Mouse (Mus musculus): ENCODE data around the gene Plekhg2.

The Plekhg2 gene

GRCm38 (mm10) chr7:28383606-28384005 is 11.2 kb upstream of the Plekhg2 start:
- DNase-seq (ENCODE audit: low spot score in 2 of 2): no peak

DNA sequence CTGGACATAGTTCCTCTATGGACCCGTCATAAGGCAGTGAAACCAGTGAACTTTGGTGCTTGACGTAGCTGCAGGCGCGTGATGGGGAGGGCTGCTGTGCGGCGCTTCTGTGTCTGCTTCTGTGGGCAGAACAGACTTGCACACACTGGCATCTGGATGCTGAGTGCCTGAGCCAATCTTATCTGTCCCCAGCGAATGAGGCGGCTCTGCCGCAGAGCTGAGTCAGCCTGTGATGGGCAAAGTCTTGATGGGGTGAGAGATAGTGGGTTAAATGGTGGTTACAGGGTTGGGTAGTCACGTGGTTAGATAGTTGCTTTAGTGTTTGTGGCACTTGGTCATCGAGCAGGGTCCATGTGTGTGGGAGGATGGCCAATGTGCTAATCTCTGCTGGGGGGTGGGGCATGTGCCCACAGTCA is 10.6 kb upstream of the Plekhg2 start:
- no peak for DNase-seq (ENCODE audit: low spot score in 2 of 2)

DNA sequence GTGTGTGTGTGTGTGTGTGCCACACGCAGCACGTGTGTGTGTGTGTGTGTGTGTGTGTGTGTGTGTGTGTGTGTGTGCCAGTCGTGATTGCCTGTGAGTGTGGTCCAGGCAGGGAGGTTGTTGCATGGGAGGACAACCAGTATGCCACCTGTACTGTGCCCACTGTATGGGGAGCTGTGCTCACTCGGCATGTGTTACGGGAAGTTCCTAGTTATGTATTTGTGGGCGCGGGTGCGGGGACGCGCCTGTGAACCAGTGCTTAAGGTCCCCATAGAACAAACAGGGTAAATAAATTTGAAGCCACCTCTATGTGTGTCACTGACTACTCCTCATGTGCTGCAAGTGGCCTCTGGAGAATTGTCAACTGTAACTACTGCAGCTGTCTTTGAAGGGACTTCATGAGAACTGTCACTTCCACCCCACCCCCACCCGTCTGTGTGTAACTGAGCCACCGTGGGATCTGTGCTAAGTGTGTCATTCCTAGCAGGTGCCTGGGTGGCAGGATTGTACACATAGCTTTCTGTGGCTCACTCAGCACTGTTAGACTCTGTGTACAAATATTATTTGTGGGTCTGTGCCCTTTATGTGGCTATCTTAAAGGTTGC is 10.1 kb upstream of the Plekhg2 start:
- DNase-seq (ENCODE audit: low spot score in 2 of 2): no peak

DNA sequence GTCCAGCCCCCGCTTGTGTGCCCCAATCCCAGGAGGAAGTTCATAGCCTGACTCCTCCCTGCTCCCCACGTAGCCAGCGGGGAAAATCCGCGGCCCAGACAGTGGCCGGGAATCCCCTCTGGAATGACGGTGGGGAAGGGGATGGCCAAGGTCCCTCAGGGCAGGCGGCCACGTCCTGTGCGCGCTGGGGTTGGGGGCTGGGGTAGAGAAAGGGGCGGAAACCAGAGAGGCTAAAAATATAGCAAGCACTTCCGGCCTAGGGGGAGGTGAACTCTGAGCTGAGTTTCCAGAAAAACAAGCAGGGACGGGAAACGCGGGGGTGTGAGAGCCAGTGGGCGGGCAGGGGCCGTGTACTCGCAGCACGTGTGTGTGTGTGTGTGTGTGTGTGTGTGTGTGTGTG is 9.5 kb upstream of the Plekhg2 start:
- peak; percentile 83 to 87 for DNase-seq (ENCODE audit: low spot score in 2 of 2)

DNA sequence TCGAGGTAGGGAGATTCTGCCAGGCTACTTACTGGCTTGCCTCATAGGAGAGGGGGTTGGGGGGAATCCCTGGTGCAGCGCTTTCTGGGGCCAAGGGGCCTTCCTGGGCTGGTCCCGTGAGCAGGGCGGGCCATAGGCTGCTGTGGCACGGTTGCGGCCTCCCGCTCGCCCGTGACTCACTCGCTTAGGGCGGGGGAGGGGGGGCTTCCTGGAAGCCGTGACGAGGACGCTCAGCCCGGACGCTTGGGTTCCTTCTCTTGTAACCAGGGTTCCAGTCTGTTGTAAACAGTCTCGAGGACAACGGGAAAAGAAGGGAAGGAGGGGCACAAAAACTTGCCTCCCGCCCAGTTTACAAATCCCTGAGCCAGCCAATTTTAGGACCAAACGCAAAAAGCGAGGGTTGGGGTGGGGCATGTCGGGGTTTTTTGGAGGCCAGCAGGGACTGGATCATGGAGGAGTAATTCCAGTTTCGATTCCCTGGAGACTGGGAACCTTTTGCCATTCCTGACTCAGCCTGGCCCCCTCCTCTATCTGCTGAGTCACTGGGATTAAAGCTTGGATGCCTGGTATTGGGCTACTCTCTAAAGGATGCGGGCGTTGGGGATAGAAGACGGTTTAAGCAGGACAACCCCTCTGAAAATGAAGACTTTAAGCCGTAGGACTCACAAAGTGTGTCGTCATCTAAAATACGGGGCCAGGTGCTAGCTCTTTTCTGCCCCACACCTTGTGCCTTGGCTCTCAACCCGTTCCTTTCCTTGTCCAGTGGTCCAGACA is 8.8 kb upstream of the Plekhg2 start:
- peak; percentile 79 to 80 for DNase-seq (ENCODE audit: low spot score in 2 of 2)

DNA sequence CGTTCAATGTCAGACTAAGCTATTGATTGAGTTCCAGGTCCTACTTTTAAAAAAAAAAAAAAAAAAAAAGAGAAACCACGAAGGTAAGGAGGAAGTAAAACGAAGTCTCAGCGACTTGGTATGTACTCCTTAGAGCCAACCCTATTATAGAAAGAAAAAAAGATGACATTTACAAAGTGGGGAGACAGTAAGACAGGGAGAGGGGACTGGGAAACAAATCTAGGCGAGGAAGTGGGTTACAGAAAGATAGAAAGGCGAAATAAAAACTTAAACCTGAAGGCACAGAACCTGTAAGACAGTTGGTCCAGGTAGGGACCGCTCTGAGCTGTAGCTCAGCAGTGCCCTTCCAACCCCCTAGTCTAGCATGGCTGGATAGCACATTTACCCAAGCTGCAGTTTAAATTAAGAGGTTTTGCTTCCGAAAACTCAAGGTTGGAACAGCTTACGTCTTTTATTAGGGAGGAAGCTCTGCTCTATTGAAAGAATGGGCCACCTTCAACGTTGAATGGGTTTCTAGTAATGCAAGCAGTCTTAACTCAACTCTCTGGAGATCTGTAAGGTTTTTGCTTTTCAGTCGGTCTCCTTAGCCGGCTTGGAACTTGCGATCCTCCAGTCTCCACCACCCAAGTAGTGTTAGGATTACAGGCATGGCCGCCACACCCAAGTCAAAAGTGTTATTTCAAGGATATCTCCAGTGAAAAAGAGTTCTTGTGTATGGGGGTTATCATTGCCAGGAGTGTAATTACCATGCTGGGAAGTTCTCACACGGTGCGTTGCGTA is 8.0 kb upstream of the Plekhg2 start, which contains the start of gene Zfp36:
TSS of gene Zfp36 (minus strand) at position 17 of the 780 bp plus-strand sequence.
- DNase-seq (ENCODE audit: low spot score in 2 of 2): no peak

DNA sequence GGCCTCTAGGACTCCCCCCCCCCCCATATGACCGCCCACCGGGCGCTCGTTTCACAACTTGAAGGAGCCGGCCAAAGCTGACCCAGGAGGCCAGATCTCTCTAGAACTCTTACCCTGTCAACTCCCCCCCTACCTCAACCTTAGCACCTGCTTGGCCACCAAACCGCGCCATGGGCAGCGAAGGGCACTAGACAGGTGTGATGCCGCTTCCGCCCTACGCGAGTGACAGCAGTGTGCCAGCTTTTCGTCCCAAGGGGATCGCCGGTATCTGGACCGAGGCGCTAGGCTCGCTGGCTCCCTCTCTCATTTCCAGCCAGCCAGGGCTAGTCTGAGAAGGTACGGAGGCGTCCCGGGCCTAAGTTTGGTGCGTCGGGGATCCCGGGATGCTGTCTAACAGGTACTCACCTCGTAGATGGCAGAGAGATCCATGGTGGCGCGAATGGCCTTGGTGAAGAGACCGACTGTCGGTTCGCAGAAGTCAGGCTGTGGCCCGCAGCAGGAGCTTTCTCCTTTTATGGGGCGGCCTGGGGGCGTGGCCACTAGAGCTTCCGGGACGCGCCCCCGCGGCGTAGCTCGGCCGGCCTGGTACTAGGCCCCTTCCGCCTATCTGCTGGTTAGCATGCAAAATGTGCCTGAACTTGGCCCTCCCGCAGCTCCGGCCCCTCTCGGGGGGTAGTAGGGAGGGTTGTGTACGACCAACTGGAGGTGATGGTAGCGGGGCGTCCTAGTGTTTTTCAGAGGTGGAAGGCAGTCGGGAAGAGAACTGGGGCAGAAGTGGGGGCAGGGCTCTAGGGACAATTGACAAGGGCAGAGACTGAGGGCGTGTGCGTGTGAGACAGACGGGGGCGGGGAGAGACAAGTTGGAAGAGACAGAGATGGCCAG is 6.6 kb upstream of the Plekhg2 start:
- peak; percentile 93 to 97 for DNase-seq (ENCODE audit: low spot score in 2 of 2)

DNA sequence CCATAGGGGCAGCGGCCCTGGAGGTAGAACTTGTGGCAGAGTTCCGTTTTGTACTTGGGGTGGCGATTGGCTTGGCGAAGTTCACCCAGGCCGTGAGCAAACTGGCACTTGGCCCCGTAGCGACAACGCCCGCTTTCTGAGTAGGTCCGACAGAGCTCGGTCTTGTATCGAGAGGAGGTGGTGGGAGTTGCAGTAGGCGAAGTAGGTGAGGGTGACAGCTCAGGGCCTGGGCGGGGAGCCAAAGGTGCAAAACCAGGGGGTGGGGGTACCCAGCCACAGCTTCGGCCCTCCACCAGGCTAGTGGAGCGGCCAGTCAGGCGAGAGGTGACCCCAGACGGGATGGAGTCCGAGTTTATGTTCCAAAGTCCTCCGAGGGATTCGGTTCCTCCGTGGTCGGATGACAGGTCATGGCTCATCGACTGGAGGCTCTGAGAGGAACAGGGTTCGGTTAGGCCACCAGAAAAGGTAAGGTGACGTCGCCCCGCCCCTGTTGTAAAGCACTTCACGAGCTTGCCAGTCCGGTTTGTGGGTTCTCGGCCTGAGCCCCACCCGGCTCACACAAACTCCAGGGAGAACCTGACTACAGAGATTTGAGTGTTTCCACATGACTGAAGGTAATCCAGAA is 5.8 kb upstream of the Plekhg2 start:
- DNase-seq (ENCODE audit: low spot score in 2 of 2): peak in 1 of 2 experiments; percentile 64

DNA sequence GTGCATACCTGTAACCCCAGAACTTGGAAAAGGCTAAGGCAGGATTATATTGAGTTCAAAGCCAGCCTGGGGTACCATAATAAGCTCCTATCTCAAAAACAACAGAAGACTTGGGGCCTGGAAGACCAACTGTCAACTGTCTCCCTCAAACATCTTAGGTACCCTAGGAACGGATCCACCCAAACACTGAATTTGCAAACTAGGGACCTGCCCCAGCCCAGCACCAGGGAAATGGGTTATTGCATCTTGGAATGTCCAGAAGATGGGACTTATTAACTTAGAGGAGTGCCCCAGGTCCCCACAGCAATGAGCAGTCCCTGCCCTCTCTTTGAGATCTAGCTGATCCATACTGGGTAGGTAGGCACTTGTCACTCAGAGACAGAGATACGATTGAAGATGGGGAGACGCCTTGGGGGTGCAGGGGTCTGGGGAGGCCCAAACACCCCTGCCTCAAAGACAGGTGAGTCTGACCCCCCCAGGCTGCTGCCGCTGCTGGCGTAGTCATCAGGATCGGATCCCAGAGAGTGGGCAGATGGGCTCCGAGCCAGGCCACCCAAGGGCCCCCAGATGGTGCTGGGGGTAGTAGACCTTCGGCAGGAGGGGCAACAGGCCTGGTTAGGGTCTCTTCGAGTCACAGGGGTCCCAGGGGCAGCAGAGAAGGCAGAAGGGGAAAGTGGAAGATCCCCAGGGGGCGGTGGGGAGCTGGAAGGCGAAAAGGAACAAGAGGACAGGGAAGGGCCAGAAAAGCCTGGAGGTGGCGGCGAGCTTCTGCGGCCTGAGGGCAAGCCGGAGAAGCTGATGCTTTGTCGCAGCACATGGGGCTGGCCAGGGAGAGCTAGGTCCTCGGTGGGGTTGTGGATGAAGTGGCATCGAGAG is 5.0 kb upstream of the Plekhg2 start:
- no peak for DNase-seq (ENCODE audit: low spot score in 2 of 2)

GRCm38 (mm10) chr7:28376011-28376771 is 3.8 kb upstream of the Plekhg2 start:
- DNase-seq (ENCODE audit: low spot score in 2 of 2): peak; percentile 72 to 76

DNA sequence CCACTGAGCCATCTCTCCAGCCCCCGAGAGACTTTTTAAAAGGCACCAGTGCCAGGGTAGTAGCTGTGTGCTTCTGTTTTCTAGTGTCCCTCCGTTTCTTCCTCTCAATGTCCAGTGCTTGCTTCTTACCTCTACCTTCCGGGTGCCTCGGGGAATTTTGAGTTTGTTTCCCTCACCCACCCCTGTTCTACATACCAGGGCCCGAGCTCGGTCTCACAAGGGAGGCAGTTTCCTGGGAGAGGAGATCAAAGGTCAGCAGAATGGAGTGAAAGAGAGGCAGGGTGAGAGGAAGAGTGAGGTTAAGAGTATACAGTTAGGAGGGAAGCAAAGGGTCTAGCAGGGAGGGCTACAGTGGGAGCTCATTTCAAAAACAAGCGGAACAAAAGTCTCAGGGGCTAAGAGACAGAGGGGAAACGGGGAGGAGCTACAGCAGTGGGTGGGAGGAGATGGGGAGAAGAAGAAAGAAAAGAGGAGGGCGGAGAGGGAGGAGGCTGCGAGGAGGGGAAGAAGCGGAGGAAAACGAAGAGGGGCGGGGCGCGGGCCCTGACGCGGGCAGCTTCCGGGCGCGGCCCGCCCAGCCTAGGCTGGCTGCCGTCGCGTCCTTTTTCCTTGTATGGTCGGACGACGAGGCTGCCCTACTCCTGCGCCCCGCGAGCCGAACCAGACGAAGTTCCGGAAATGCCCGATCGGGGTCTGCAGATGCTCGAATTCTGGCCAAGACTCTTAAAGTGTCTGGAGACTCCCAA is 3.0 kb upstream of the Plekhg2 start:
- DNase-seq (ENCODE audit: low spot score in 2 of 2): peak; percentile 91 to 93

DNA sequence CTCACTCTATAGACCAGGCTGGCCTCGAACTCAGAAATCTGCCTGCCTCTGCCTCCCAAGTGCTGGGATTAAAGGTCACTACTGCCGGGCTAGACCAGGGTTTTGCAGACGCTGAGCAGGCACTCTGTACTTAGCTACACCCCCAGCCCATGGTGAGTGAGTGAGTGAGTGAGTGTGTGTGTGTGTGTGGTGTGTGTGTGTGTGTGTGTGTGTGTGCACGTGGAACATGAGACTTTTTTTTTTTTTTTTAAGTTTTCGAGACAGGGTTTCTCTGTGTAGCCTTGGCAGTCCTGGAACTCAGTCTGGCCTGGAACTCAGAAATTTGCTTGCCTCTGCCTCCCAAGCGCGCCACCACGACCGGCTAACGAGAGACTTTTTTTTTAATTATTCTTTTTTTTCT is 2.2 kb upstream of the Plekhg2 start:
- no peak for DNase-seq (ENCODE audit: low spot score in 2 of 2)

- DNase-seq (ENCODE audit: low spot score in 2 of 2): no peak
Observed at GRCm38 (mm10) chr7:28373891-28374495, 1.6 kb upstream of the Plekhg2 start.

GRCm38 (mm10) chr7:28373131-28373581 is 757 bp upstream of the Plekhg2 start:
- DNase-seq (ENCODE audit: low spot score in 2 of 2): peak; percentile 62 to 76

GRCm38 (mm10) chr7:28371514-28371989 is 847 bp downstream of the Plekhg2 start:
- peak; percentile 67 to 75 for DNase-seq (ENCODE audit: low spot score in 2 of 2)

GRCm38 (mm10) chr7:28370977-28371513 is 1.4 kb downstream of the Plekhg2 start:
- DNase-seq (ENCODE audit: low spot score in 2 of 2): no peak

DNA sequence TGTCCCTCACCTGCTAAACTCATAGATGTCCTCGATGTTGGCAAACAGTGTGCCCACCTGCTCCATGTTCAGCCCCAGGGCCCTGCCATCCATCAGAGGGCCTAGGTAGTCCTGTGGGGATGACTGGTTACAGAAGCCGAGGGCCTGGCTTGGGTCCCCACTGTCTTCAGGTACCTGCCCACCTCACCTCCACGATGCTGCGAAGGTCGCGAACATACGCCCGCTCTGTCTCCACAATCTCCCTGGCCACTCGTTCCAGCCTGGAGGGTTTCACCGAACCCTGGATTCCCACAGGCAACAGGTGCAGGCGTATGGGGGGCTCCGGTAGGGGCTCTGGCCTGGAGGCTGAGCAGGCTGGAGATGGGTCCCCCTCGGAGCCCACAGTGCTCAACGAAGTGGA is 2.3 kb downstream of the Plekhg2 start:
- no peak for DNase-seq (ENCODE audit: low spot score in 2 of 2)
